Mouse (Mus musculus): ENCODE results near the gene Pafah2.

DNA sequence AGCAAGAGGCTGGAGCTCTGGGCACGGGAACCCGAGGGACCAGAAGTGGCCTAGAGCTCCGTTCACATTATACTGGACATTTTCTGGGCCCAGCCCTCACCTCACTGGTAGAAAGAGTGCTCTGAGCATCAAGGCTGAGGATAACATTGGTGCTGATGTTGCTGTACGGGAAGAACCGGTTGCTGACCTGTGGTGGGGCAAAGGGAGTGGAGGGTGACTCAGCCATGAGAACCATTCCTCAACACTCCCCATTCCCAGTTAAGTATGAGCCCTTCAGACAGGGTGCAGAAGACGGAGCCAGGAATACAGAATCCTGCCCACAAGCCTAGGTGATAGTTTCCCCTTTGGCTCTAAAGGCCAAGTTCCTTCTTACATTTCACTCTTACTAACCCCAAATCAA lies 36.5 kb upstream of the Pafah2 start:
- TF ChIP-seq CTCF (IDR thresholded peaks at IDR 0.05; ENCODE audit: insufficient read depth, low read depth, low read length): no peak
- no peak for TF ChIP-seq POLR2A (IDR thresholded peaks at IDR 0.05; ENCODE audit: insufficient read depth, low read depth, low read length)

Data from olfactory bulb, adult 2 months (tissue).